Mouse (Mus musculus) kidney, adult 2 months (tissue): ENCODE measurements around the gene Herpud2. TPM values are rescaled to one million over a fixed set of nuclear protein-coding genes. Genes with fewer than 3 reads are reported as not detected.
A peak's percentile ranks its signal among the peaks of the same experiment; 100 is the strongest.

Experiments
- DNase-seq: peaks from one replicate; pipeline ENCODE4 v3.0.0; 2021
- H3K27ac ChIP-seq: fragments of 200-500 bp; 2 replicates; pipeline ENCODE4 v1.5.1; 2012; ENCODE audit warnings: low read depth, low read length, control low read depth, inconsistent platforms; ENCODE audit not compliant: insufficient read depth
- H3K27me3 ChIP-seq: fragments of 200-500 bp; replicated peaks from 2 replicates; pipeline ENCODE4 v1.6.1; 2012; ENCODE audit warnings: mild to moderate bottlenecking, moderate library complexity, low read length, inconsistent platforms; ENCODE audit not compliant: control insufficient read depth, insufficient read depth
- H3K36me3 ChIP-seq: fragments of 200-500 bp; 2 replicates; pipeline ENCODE4 v1.6.1; 2012; ENCODE audit warnings: mild to moderate bottlenecking, moderate library complexity, low read length, inconsistent platforms; ENCODE audit not compliant: control insufficient read depth, insufficient read depth
- H3K4me1 ChIP-seq: fragments of 200-500 bp; 2 replicates; pipeline ENCODE4 v1.6.1; 2011; ENCODE audit warnings: low read length; ENCODE audit not compliant: control insufficient read depth, insufficient read depth
- H3K4me3 ChIP-seq: fragments of 200-500 bp; 2 replicates; pipeline ENCODE4 v1.5.1; 2011; ENCODE audit warnings: mild to moderate bottlenecking, low read depth, low read length, control low read depth; ENCODE audit not compliant: insufficient read depth
- CTCF ChIP-seq: fragments of 200-500 bp; conservative IDR thresholded peaks from 2 replicates; pipeline ENCODE4 v1.5.1; 2011; ENCODE audit warnings: low read depth, mild to moderate bottlenecking, control low read depth, low read length, moderate library complexity, mixed read lengths; ENCODE audit not compliant: insufficient read depth, insufficient read length
- POLR2A ChIP-seq: fragments of 200-500 bp; IDR thresholded peaks from one replicate; pipeline ENCODE4 v1.6.1; 2011; ENCODE audit warnings: low read depth, low read length, control low read depth
- WGBS: fragments of 180-500 bp; shearing (Covaris S2); methylation state at CpG from one replicate; pipeline ENCODE4 v1.1.7; 2018; 5-methylcytosine and 5-hydroxymethylcytosine counted together
- polyA plus RNA-seq: library from polyadenylated mRNA; depleted of rRNA; stranded (reverse); fragments of >200 nt; gene quantifications from 2 replicates; pipeline ENCODE4 v1.2.3, GENCODE M21; 2012

Gene Herpud2
- polyA plus RNA-seq, 1 experiment: 25.4 TPM

DNA sequence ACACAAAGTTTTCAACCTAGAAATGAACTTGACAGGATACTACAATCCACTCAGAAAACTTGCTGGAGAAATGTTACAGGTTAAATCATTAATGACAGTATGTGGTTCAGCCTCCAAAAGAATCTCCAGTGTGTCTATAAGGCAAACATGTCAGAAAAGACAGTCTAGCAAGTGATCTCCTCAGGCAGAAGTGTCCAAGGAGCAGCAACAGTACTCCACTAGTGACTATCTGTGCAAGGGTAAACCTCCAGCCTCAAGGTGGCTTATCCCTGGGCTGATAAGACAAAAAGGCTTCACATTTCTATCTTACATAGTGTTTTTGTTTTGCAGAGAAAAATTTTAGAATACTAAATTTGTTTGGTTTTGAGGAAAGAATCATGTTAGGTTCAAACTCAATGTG, 2.9 kb downstream of the Herpud2 start:
- Histone ChIP-seq H3K4me3 (no peak overlapping the region), H3K27ac (no peak overlapping the region)
- TF ChIP-seq CTCF (no peak), POLR2A (no peak)

DNA sequence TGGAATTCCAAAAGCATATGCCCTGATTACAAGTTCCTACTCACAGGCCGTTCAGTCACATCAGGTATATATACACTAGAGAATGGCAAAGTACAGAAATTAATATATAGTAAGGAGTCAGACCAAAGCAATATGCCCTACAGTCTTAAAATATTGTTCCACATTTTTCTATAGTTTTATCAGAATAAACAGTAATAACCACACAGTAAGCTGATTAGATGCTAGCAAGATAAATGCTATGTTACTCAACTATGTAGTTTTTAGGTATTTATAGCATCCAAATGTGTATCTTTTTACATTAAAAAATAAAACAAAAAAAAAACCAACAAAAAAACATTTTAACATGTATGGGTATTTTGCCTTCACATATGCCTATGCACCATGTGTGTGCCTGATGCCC, 5.7 kb downstream of the Herpud2 start:
- Histone ChIP-seq H3K36me3 (no peaks in the 10 kb centered on the region), H3K27ac (no peak overlapping the region), H3K4me3 (no peak overlapping the region), H3K4me1 (peaks cover 15% of the 10 kb centered on the region; the same call in 1 of the 2 replicates), H3K27me3 (no peaks in the 10 kb centered on the region)
- no peak for TF ChIP-seq CTCF
- WGBS: 73% methylated on average over 1 of the region's 1 CpGs
- no peak for DNase-seq

More for the DNA sequence above, 2.9 kb downstream of the Herpud2 start:
- Histone ChIP-seq H3K27me3 (no peaks in the 10 kb centered on the region), H3K36me3 (no peaks in the 10 kb centered on the region), H3K4me1 (peaks cover 15% of the 10 kb centered on the region; the same call in 1 of the 2 replicates)
- no peak for DNase-seq

DNA sequence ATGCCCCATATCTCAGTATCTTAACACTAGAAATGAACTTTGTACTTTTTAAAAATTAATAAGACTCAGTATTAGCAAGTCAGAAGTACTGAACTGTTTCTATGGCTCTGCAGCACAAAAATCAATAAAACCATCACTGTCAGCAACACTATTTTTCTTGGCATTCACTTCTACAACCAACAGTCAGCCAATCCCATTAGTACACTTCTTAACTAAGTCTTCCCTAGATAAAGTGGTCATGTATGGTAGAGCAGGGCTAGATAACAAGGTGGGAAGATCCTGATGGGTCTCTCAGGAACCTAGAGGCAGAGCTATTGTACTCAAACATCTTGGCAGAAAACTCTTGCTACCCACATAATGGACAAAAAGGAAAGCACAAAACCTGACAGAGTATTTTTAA, 7.7 kb downstream of the Herpud2 start:
- Histone ChIP-seq H3K27ac (no peak overlapping the region), H3K4me1 (peaks cover 15% of the 10 kb centered on the region), H3K36me3 (no peaks in the 10 kb centered on the region), H3K4me3 (no peak overlapping the region), H3K27me3 (no peaks in the 10 kb centered on the region)
- TF ChIP-seq CTCF (no peak), POLR2A (no peak)
- no peak for DNase-seq

DNA sequence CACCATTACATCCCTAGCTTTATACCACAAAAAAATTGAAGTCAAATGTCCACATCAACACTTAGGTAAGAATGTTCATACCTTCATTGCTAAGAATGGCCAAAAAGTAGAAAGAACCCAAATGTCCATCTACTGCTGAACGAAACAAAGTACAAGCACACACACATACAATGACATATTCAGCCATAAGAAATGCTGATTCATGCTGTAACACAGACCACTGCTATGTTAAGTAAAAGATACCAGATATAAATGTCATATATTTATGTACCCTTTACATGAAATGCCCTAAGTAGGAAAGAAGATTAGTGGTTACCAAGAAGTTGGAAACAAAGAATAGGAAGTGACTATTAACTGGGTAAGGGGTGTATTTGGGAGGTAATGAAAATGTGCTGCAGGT, 8.6 kb downstream of the Herpud2 start:
- TF ChIP-seq CTCF: no peak
- TF ChIP-seq POLR2A: no peak
- no peak for DNase-seq
- Histone ChIP-seq H3K36me3 (no peaks in the 10 kb centered on the region), H3K4me1 (peaks cover 8% of the 10 kb centered on the region), H3K27me3 (no peaks in the 10 kb centered on the region), H3K27ac (no peak overlapping the region), H3K4me3 (no peak overlapping the region)
- WGBS: 88% methylated on average over 1 of the region's 1 CpGs

- H3K27ac ChIP-seq: no peak overlapping the region
- no peak overlapping the region for H3K4me3 ChIP-seq
- WGBS: 87% methylated on average over 3 of the region's 3 CpGs
- no peaks in the 10 kb centered on the region for H3K27me3 ChIP-seq
- no peak for DNase-seq
- no peak for TF ChIP-seq CTCF
- TF ChIP-seq POLR2A: no peak
- H3K4me1 ChIP-seq: peaks cover 4% of the 10 kb centered on the region
- H3K36me3 ChIP-seq: no peaks in the 10 kb centered on the region
These were observed 9.6 kb downstream of the Herpud2 start for GRCm38 (mm10) chr9:25142041-25142440.

- Histone ChIP-seq H3K4me1 (peaks cover 4% of the 10 kb centered on the region), H3K4me3 (no peak overlapping the region), H3K27me3 (no peaks in the 10 kb centered on the region), H3K36me3 (no peaks in the 10 kb centered on the region), H3K27ac (no peak overlapping the region)
- no peak for TF ChIP-seq POLR2A
- no peak for TF ChIP-seq CTCF
- 9% methylated on average over 1 of the region's 1 CpGs for WGBS
- DNase-seq: peak; percentile 71
These were observed 11.3 kb downstream of the Herpud2 start for GRCm38 (mm10) chr9:25140330-25140729.

- H3K36me3 ChIP-seq: no peaks in the 10 kb centered on the region
- H3K27ac ChIP-seq: no peak overlapping the region
- TF ChIP-seq CTCF: no peak
- TF ChIP-seq POLR2A: no peak
- no peaks in the 10 kb centered on the region for H3K27me3 ChIP-seq
- H3K4me3 ChIP-seq: no peak overlapping the region
- WGBS: 94% methylated on average over 1 of the region's 1 CpGs
- DNase-seq: no peak
- H3K4me1 ChIP-seq: peaks cover 4% of the 10 kb centered on the region
These were observed 12.7 kb downstream of the Herpud2 start for GRCm38 (mm10) chr9:25138900-25139299.

DNA sequence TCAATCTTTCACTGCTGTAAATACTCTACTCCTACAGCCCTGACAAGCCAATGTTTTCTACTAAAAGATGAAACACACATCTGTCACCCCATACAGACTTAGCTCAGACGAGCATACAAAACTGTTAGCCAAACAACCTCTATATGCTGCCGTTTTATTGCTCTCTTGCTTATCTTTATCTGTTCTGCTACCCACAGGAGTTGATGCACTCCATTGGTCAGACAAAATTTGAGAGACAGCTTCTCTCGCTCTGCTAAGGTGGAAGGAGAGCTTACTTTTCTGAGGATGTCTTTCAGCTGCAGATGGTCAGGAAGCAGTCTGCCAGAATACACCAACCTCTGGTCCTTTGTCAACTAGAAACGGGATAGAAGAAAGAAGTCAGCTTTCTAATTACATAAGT, 18.7 kb downstream of the Herpud2 start:
- DNase-seq: no peak
- Histone ChIP-seq H3K4me1 (no peaks in the 10 kb centered on the region), H3K36me3 (no peaks in the 10 kb centered on the region), H3K27me3 (no peaks in the 10 kb centered on the region), H3K27ac (no peak overlapping the region), H3K4me3 (no peak overlapping the region)
- TF ChIP-seq CTCF (no peak), POLR2A (no peak)
- 56% methylated on average over 4 of the region's 4 CpGs for WGBS
